Mouse (Mus musculus) cerebellum, adult 9-11 months (tissue): ENCODE results near the gene S1pr5.
"Not testable (repeated sequence)": the region's sequence is repeated elsewhere in the genome, so short reads cannot be mapped to it uniquely, and the experiment has no call there.

ENCODE experiments used
- DNase-seq: peaks from one replicate; pipeline ENCODE4 v3.0.0; 2022

The S1pr5 gene

GRCm38 (mm10) chr9:21235341-21235740 lies 12.9 kb downstream of the S1pr5 start:
- peak; percentile 5 for DNase-seq

GRCm38 (mm10) chr9:21233805-21234204 lies 14.4 kb downstream of the S1pr5 start:
- peak; percentile 54 for DNase-seq

- peak; percentile 34 for DNase-seq
These were observed 14.9 kb downstream of the S1pr5 start for GRCm38 (mm10) chr9:21233366-21233765.

GRCm38 (mm10) chr9:21232867-21233266 lies 15.4 kb downstream of the S1pr5 start:
- DNase-seq: peak; percentile 11

GRCm38 (mm10) chr9:21231551-21231950 lies 16.7 kb downstream of the S1pr5 start:
- peak; percentile 23 for DNase-seq

- no peak for DNase-seq
These were observed 20.9 kb downstream of the S1pr5 start for GRCm38 (mm10) chr9:21227342-21227741.

GRCm38 (mm10) chr9:21225415-21225758 lies 22.9 kb downstream of the S1pr5 start:
- no peak for DNase-seq

- DNase-seq: no peak
These were observed 23.4 kb downstream of the S1pr5 start for GRCm38 (mm10) chr9:21224576-21225414.

GRCm38 (mm10) chr9:21223906-21224305 lies 24.3 kb downstream of the S1pr5 start:
- DNase-seq: no peak

GRCm38 (mm10) chr9:21223490-21223889 lies 24.8 kb downstream of the S1pr5 start:
- DNase-seq: not testable (repeated sequence)

GRCm38 (mm10) chr9:21221383-21221929 lies 26.8 kb downstream of the S1pr5 start:
- DNase-seq: no peak

GRCm38 (mm10) chr9:21220490-21221382 lies 27.5 kb downstream of the S1pr5 start:
- peak; percentile 97 for DNase-seq

GRCm38 (mm10) chr9:21219820-21220219 lies 28.4 kb downstream of the S1pr5 start:
- DNase-seq: no peak

GRCm38 (mm10) chr9:21216050-21216841 lies 32.0 kb downstream of the S1pr5 start:
- no peak for DNase-seq

GRCm38 (mm10) chr9:21213617-21214190 lies 34.5 kb downstream of the S1pr5 start:
- no peak for DNase-seq

GRCm38 (mm10) chr9:21211624-21212023 lies 36.6 kb downstream of the S1pr5 start:
- DNase-seq: no peak

- no peak for DNase-seq
These were observed 37.4 kb downstream of the S1pr5 start for GRCm38 (mm10) chr9:21210821-21211220.

- no peak for DNase-seq
These were observed 39.6 kb downstream of the S1pr5 start for GRCm38 (mm10) chr9:21208626-21209025.

- DNase-seq: no peak
These were observed 41.4 kb downstream of the S1pr5 start for GRCm38 (mm10) chr9:21206848-21207247.

- DNase-seq: no peak
These were observed 43.5 kb downstream of the S1pr5 start for GRCm38 (mm10) chr9:21204528-21205272.

GRCm38 (mm10) chr9:21204156-21204527 lies 44.1 kb downstream of the S1pr5 start:
- no peak for DNase-seq

- DNase-seq: no peak
These were observed 49.3 kb downstream of the S1pr5 start for GRCm38 (mm10) chr9:21198960-21199359.
